Mouse (Mus musculus) CH12.LX (cell line): Measurements from ENCODE around the gene Robo1. TPM values are rescaled to one million over a fixed set of nuclear protein-coding genes. Genes with fewer than 3 reads are reported as not detected.

Experiments used
- DNase-seq: peaks from one replicate; pipeline ENCODE4 v3.0.0-alpha.2; 2013; ENCODE audit errors: extremely low read depth
- H3K27ac ChIP-seq: 2 replicates; pipeline ENCODE4 v1.5.1; 2012; ENCODE audit warnings: low read depth, mild to moderate bottlenecking, control low read depth, moderate library complexity; ENCODE audit not compliant: insufficient read depth
- H3K27me3 ChIP-seq: replicated peaks from 2 replicates; pipeline ENCODE3; 2012; ENCODE audit warnings: inconsistent platforms
- H3K36me3 ChIP-seq, 2 experiments: replicated peaks in 1 of 2; 2 replicates each; pipeline versions ENCODE3 to v1.6.1; 2012; ENCODE audit warnings: inconsistent platforms in 1 of 2, low read length in 1 of 2, mild to moderate bottlenecking in 1 of 2, mixed read lengths in 1 of 2, moderate library complexity in 1 of 2; ENCODE audit not compliant: control insufficient read depth in 1 of 2, insufficient read depth in 1 of 2
- H3K4me1 ChIP-seq, 2 experiments: 2 replicates each; pipeline ENCODE4 v1.6.1; 2012; ENCODE audit warnings: inconsistent platforms in 1 of 2, moderate library complexity in 1 of 2; ENCODE audit not compliant: insufficient read depth in 2 of 2, control insufficient read depth in 1 of 2
- H3K4me2 ChIP-seq: 2 replicates; pipeline ENCODE4 v1.6.1; 2012; ENCODE audit warnings: low read depth, mild to moderate bottlenecking, control low read depth; ENCODE audit not compliant: poor library complexity, insufficient read depth, severe bottlenecking
- H3K4me3 ChIP-seq, 3 experiments: fragments of 150-350 bp in 1 of 3; sonication (generic) in 1 of 3; replicated peaks in 1 of 3; 2 replicates each; pipeline versions ENCODE3 to v1.5.1; 2011 to 2012; ENCODE audit warnings: low read depth in 2 of 3, low read length in 2 of 3, mild to moderate bottlenecking in 2 of 3, moderate library complexity in 2 of 3, control low read depth in 1 of 3, improper control_type of control experiment in 1 of 3, inconsistent platforms in 1 of 3, mixed read lengths in 1 of 3; ENCODE audit not compliant: poor library complexity in 1 of 3
- H3K79me2 ChIP-seq: replicated peaks from 2 replicates; pipeline ENCODE4 v1.6.1; 2012; ENCODE audit warnings: mild to moderate bottlenecking, moderate library complexity; ENCODE audit not compliant: control insufficient read depth, poor library complexity, insufficient read depth, severe bottlenecking; ENCODE audit errors: extremely low read depth
- H3K9ac ChIP-seq: 2 replicates; pipeline ENCODE4 v1.6.1; 2012; ENCODE audit warnings: low read depth, mild to moderate bottlenecking, control low read depth, moderate library complexity; ENCODE audit not compliant: insufficient read depth
- H3K9me3 ChIP-seq: replicated peaks from 2 replicates; pipeline ENCODE3; 2012; ENCODE audit warnings: low read length, inconsistent platforms, mixed read lengths
- BHLHE40 ChIP-seq: IDR thresholded peaks from 2 replicates; pipeline ENCODE4 v1.6.1; 2011; ENCODE audit warnings: mild to moderate bottlenecking, low read depth, low read length, improper control_type of control experiment
- CTCF ChIP-seq, 2 experiments: IDR thresholded peaks in 1 of 2; conservative IDR thresholded peaks in 1 of 2; 2 replicates each; pipeline ENCODE4 v1.5.1; 2011 to 2012; ENCODE audit warnings: low read depth in 2 of 2, low read length in 2 of 2, improper control_type of control experiment in 1 of 2, inconsistent platforms in 1 of 2, mild to moderate bottlenecking in 1 of 2, moderate library complexity in 1 of 2
- EP300 ChIP-seq: IDR thresholded peaks from 2 replicates; pipeline ENCODE4 v1.6.1; 2011; ENCODE audit warnings: low read length, improper control_type of control experiment
- HCFC1 ChIP-seq: IDR thresholded peaks from 2 replicates; pipeline ENCODE4 v1.6.1; 2012; ENCODE audit warnings: low read depth, mild to moderate bottlenecking, inconsistent platforms, low read length, improper control_type of control experiment
- IRF4 ChIP-seq: IDR thresholded peaks from 2 replicates; pipeline ENCODE4 v1.6.1; 2014; ENCODE audit warnings: low read depth, mild to moderate bottlenecking, inconsistent platforms, low read length, improper control_type of control experiment
- JUN ChIP-seq: IDR thresholded peaks from 2 replicates; pipeline ENCODE4 v1.6.1; 2011; ENCODE audit warnings: low read depth, mild to moderate bottlenecking, low read length, improper control_type of control experiment, moderate library complexity; ENCODE audit not compliant: insufficient read depth
- JUND ChIP-seq: conservative IDR thresholded peaks from 2 replicates; pipeline ENCODE4 v1.6.1; 2011; ENCODE audit warnings: low read depth, low read length, improper control_type of control experiment
- MAZ ChIP-seq: IDR thresholded peaks from 2 replicates; pipeline ENCODE4 v1.6.1; 2012; ENCODE audit warnings: low read depth, mild to moderate bottlenecking, inconsistent platforms, low read length, improper control_type of control experiment, moderate library complexity
- MXI1 ChIP-seq: IDR thresholded peaks from 2 replicates; pipeline ENCODE4 v1.6.1; 2011; ENCODE audit warnings: mild to moderate bottlenecking, low read depth, low read length, improper control_type of control experiment
- MYC ChIP-seq: IDR thresholded peaks from 2 replicates; pipeline ENCODE4 v1.6.1; 2011; ENCODE audit warnings: low read depth, mild to moderate bottlenecking, improper control_type of control experiment, low read length
- NELFE ChIP-seq: IDR thresholded peaks from 2 replicates; pipeline ENCODE4 v1.6.1; 2011; ENCODE audit warnings: low read depth, low read length, improper control_type of control experiment
- RAD21 ChIP-seq: IDR thresholded peaks from 2 replicates; pipeline ENCODE4 v1.6.1; 2011; ENCODE audit warnings: low read depth, mild to moderate bottlenecking, low read length, improper control_type of control experiment, moderate library complexity
- RCOR1 ChIP-seq: conservative IDR thresholded peaks from 2 replicates; pipeline ENCODE4 v1.6.1; 2012; ENCODE audit warnings: low read depth, mild to moderate bottlenecking, inconsistent platforms, low read length, improper control_type of control experiment
- SIN3A ChIP-seq: IDR thresholded peaks from 2 replicates; pipeline ENCODE4 v1.6.1; 2012; ENCODE audit warnings: low read length, improper control_type of control experiment, inconsistent platforms
- TBP ChIP-seq: conservative IDR thresholded peaks from 2 replicates; pipeline ENCODE4 v1.6.1; 2011; ENCODE audit warnings: low read depth, low read length, improper control_type of control experiment
- TCF12 ChIP-seq: IDR thresholded peaks from 2 replicates; pipeline ENCODE4 v1.6.1; 2014; ENCODE audit warnings: low read depth, mild to moderate bottlenecking, inconsistent platforms, low read length, improper control_type of control experiment
- UBTF ChIP-seq: IDR thresholded peaks from 2 replicates; pipeline ENCODE4 v1.6.1; 2012; ENCODE audit warnings: low read depth, mild to moderate bottlenecking, inconsistent platforms, low read length, improper control_type of control experiment, moderate library complexity
- USF2 ChIP-seq: conservative IDR thresholded peaks from 2 replicates; pipeline ENCODE4 v1.6.1; 2011; ENCODE audit warnings: low read depth, low read length, improper control_type of control experiment
- ZC3H11A ChIP-seq: IDR thresholded peaks from 2 replicates; pipeline ENCODE4 v1.6.1; 2012; ENCODE audit warnings: low read depth, mild to moderate bottlenecking, inconsistent platforms, low read length, improper control_type of control experiment
- ZKSCAN1 ChIP-seq: IDR thresholded peaks from 2 replicates; pipeline ENCODE4 v1.6.1; 2012; ENCODE audit warnings: low read depth, inconsistent platforms, low read length, improper control_type of control experiment, borderline replicate concordance
- ZNF384 ChIP-seq: IDR thresholded peaks from 2 replicates; pipeline ENCODE4 v1.6.1; 2012; ENCODE audit warnings: low read depth, low read length, improper control_type of control experiment, inconsistent platforms
- dilution Hi-C: fragments of 300-500 bp; cut with MboI; formaldehyde crosslinking; loops from 2 replicates; pipeline ENCODE4 v1.14.3; 2020; ENCODE audit warnings: low sequenced_read_pairs; ENCODE audit not compliant: extremely low pct_unique_long_range_greater_than_20kb, extremely low pct_ligation_motif_present
- in situ Hi-C: fragments of 300-500 bp; cut with MboI; formaldehyde crosslinking; loops from 3 replicates; pipeline ENCODE4 v1.14.3; 2019; ENCODE audit warnings: low sequenced_read_pairs, low pct_ligation_motif_present, low pct_unique_long_range_greater_than_20kb, mixed read lengths
- polyA plus RNA-seq: library from polyadenylated mRNA; unstranded; fragments of >175 nt; gene quantifications from 2 replicates; pipeline ENCODE4 v1.2.1, GENCODE M21; 2012; ENCODE audit warnings: low read depth; ENCODE audit not compliant: insufficient read length
- total RNA-seq, 2 experiments: library from RNA; depleted of rRNA; stranded (reverse); fragments of 300-350 nt in 1 of 2; fragments of >200 nt in 1 of 2; gene quantifications; 2 replicates each; pipeline ENCODE4 v1.2.3; 2012 to 2014

Gene Robo1
- total and polyA plus RNA-seq, 3 experiments, result not detected

DNA sequence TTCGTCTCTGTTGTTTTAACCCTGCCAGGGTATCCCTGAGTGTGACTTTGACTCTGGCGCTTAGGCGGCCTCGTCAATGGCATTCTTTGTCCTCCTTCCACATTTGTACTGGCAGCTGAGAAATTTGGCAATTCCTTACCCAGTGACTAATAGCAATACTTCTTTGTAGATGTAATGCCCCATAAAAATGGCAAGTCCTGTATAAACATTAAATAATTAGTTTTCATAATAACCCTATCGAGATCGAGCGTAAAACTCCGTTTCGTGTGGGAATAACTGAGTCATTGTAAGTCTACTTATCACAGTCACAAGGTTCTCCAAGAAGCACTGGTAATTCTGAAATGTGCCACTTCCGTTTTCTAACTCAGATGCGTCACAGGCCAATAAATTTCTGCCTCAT lies 589.0 kb downstream of the Robo1 start:
- no peaks in the 10 kb centered on the region for H3K4me1 ChIP-seq
- no peak overlapping the region for H3K9ac ChIP-seq
- DNase-seq, result no peak
- H3K27me3 ChIP-seq, result no peaks in the 10 kb centered on the region
- TF ChIP-seq NELFE (no peak), ZKSCAN1 (no peak), RAD21 (no peak), CTCF (conservative IDR thresholded peaks at IDR 0.05 in 1 of 2, IDR thresholded peaks at IDR 0.05 in 1 of 2; ENCODE audit: low read depth in 2 of 2, low read length in 2 of 2) (no peak), ZC3H11A (no peak), TCF12 (no peak), JUND (no peak), UBTF (no peak), IRF4 (no peak), USF2 (no peak), SIN3A (no peak), MXI1 (no peak), BHLHE40 (no peak), TBP (no peak), RCOR1 (no peak), JUN (no peak)
- no peak overlapping the region for H3K4me2 ChIP-seq
- H3K27ac ChIP-seq, result no peak overlapping the region
- H3K79me2 ChIP-seq, result no peaks in the 10 kb centered on the region
- dilution Hi-C loops, result no loop called here
- in situ Hi-C loops, result no loop called here
- no peak overlapping the region for H3K4me3 ChIP-seq
- H3K36me3 ChIP-seq, result no peaks in the 10 kb centered on the region
- H3K9me3 ChIP-seq, result peaks cover 48% of the 10 kb centered on the region

- Histone ChIP-seq H3K9me3 (peaks cover 41% of the 10 kb centered on the region), H3K4me1 (no peaks in the 10 kb centered on the region), H3K36me3 (no peaks in the 10 kb centered on the region), H3K27ac (no peak overlapping the region), H3K79me2 (no peaks in the 10 kb centered on the region), H3K4me3 (no peak overlapping the region), H3K4me2 (no peak overlapping the region), H3K9ac (no peak overlapping the region), H3K27me3 (no peaks in the 10 kb centered on the region)
- in situ Hi-C loops, result no loop called here
- dilution Hi-C loops, result no loop called here
- no peak for DNase-seq
- TF ChIP-seq ZNF384 (no peak), MYC (no peak), EP300 (no peak), TCF12 (no peak), RCOR1 (no peak), UBTF (no peak), HCFC1 (no peak), MAZ (no peak)
Measured at GRCm38 (mm10) chr16:72908895-72909294, 600.8 kb downstream of the Robo1 start.
